Mouse (Mus musculus): ENCODE measurements around the gene Oscp1. TPM values are rescaled to one million over a fixed set of nuclear protein-coding genes. Genes with fewer than 3 reads are reported as not detected.
A peak's percentile ranks its signal among the peaks of the same experiment; 100 is the strongest.

The Oscp1 gene
- polyA plus RNA-seq, 1 experiment from 2014 or later: 13.3 TPM

GRCm38 (mm10) chr4:126123309-126124040, 65.1 kb downstream of the Oscp1 start:
- ATAC-seq (ENCODE audit: insufficient number of reproducible peaks, insufficient read depth, low FRiP score, low read depth): no peak
- 82% methylated on average over 10 of the region's 10 CpGs for WGBS
- H3K27ac ChIP-seq (ENCODE audit: low read length): no peak overlapping the region

GRCm38 (mm10) chr4:126130502-126130901, 72.1 kb downstream of the Oscp1 start:
- H3K9me3 ChIP-seq (ENCODE audit: control insufficient read depth, low read depth, low read length): no peaks in the 10 kb centered on the region
- H3K27ac ChIP-seq (ENCODE audit: low read length): peak overlapping the region; percentile 87
- ATAC-seq (ENCODE audit: insufficient number of reproducible peaks, insufficient read depth, low FRiP score, low read depth): peak; percentile 47; the same call in 1 of the 2 replicates
- H3K36me3 ChIP-seq (ENCODE audit: control insufficient read depth, insufficient read depth, low read length): peaks cover 30% of the 10 kb centered on the region
- H3K4me1 ChIP-seq (ENCODE audit: control insufficient read depth, insufficient read depth, low read length): peaks cover 32% of the 10 kb centered on the region
- H3K4me2 ChIP-seq (replicated peaks; ENCODE audit: low read depth, low read length): 0 out of 2 replicates have a peak overlapping the region, but pooled peaks have one; percentile 8
- no peak overlapping the region for H3K4me3 ChIP-seq (ENCODE audit: low read depth, low read length)
- H3K27me3 ChIP-seq (ENCODE audit: control insufficient read depth, insufficient read depth, low read length): no peaks in the 10 kb centered on the region
- no peak overlapping the region for H3K9ac ChIP-seq (replicated peaks; ENCODE audit: low read depth, low read length)
- 26% methylated on average over 11 of the region's 11 CpGs for WGBS

More at GRCm38 (mm10) chr4:126123309-126124040, 65.1 kb downstream of the Oscp1 start:
- H3K36me3 ChIP-seq (ENCODE audit: control insufficient read depth, insufficient read depth, low read length): peaks cover 20% of the 10 kb centered on the region
- H3K4me2 ChIP-seq (replicated peaks; ENCODE audit: low read depth, low read length): no peak overlapping the region
- no peak overlapping the region for H3K4me3 ChIP-seq (ENCODE audit: low read depth, low read length)
- no peaks in the 10 kb centered on the region for H3K4me1 ChIP-seq (ENCODE audit: control insufficient read depth, insufficient read depth, low read length)
- no peak overlapping the region for H3K9ac ChIP-seq (replicated peaks; ENCODE audit: low read depth, low read length)
- H3K9me3 ChIP-seq (ENCODE audit: control insufficient read depth, low read depth, low read length): no peaks in the 10 kb centered on the region
- no peaks in the 10 kb centered on the region for H3K27me3 ChIP-seq (ENCODE audit: control insufficient read depth, insufficient read depth, low read length)

GRCm38 (mm10) chr4:126131290-126132121, 73.1 kb downstream of the Oscp1 start:
- peaks cover 23% of the 10 kb centered on the region for H3K36me3 ChIP-seq (ENCODE audit: control insufficient read depth, insufficient read depth, low read length)
- H3K27ac ChIP-seq (ENCODE audit: low read length): peak overlapping the region; percentile 87
- H3K9me3 ChIP-seq (ENCODE audit: control insufficient read depth, low read depth, low read length): no peaks in the 10 kb centered on the region
- no peak overlapping the region for H3K4me2 ChIP-seq (replicated peaks; ENCODE audit: low read depth, low read length)
- H3K27me3 ChIP-seq (ENCODE audit: control insufficient read depth, insufficient read depth, low read length): no peaks in the 10 kb centered on the region
- no peak overlapping the region for H3K4me3 ChIP-seq (ENCODE audit: low read depth, low read length)
- H3K9ac ChIP-seq (replicated peaks; ENCODE audit: low read depth, low read length): no peak overlapping the region
- ATAC-seq (ENCODE audit: insufficient number of reproducible peaks, insufficient read depth, low FRiP score, low read depth): no peak
- peaks cover 32% of the 10 kb centered on the region for H3K4me1 ChIP-seq (ENCODE audit: control insufficient read depth, insufficient read depth, low read length)
- WGBS: 54% methylated on average over 10 of the region's 10 CpGs

GRCm38 (mm10) chr4:126132636-126133264, 74.4 kb downstream of the Oscp1 start:
- H3K27me3 ChIP-seq (ENCODE audit: control insufficient read depth, insufficient read depth, low read length): no peaks in the 10 kb centered on the region
- peaks cover 30% of the 10 kb centered on the region for H3K36me3 ChIP-seq (ENCODE audit: control insufficient read depth, insufficient read depth, low read length)
- no peak overlapping the region; the same call in 1 of the 2 replicates for H3K9ac ChIP-seq (replicated peaks; ENCODE audit: low read depth, low read length)
- no peak overlapping the region for H3K4me3 ChIP-seq (ENCODE audit: low read depth, low read length)
- peaks cover 32% of the 10 kb centered on the region for H3K4me1 ChIP-seq (ENCODE audit: control insufficient read depth, insufficient read depth, low read length)
- no peak overlapping the region for H3K4me2 ChIP-seq (replicated peaks; ENCODE audit: low read depth, low read length)
- no peaks in the 10 kb centered on the region for H3K9me3 ChIP-seq (ENCODE audit: control insufficient read depth, low read depth, low read length)
- ATAC-seq (ENCODE audit: insufficient number of reproducible peaks, insufficient read depth, low FRiP score, low read depth): no peak
- WGBS: 78% methylated on average over 6 of the region's 6 CpGs
- no peak overlapping the region; the same call in 1 of the 2 replicates for H3K27ac ChIP-seq (ENCODE audit: low read length)

- peaks cover 33% of the 10 kb centered on the region for H3K36me3 ChIP-seq (ENCODE audit: control insufficient read depth, insufficient read depth, low read length)
- H3K27ac ChIP-seq (ENCODE audit: low read length): no peak overlapping the region
- ATAC-seq (ENCODE audit: insufficient number of reproducible peaks, insufficient read depth, low FRiP score, low read depth): no peak
- no peak overlapping the region for H3K9ac ChIP-seq (replicated peaks; ENCODE audit: low read depth, low read length)
- H3K4me2 ChIP-seq (replicated peaks; ENCODE audit: low read depth, low read length): no peak overlapping the region
- H3K27me3 ChIP-seq (ENCODE audit: control insufficient read depth, insufficient read depth, low read length): no peaks in the 10 kb centered on the region
- H3K4me1 ChIP-seq (ENCODE audit: control insufficient read depth, insufficient read depth, low read length): peaks cover 32% of the 10 kb centered on the region
- H3K4me3 ChIP-seq (ENCODE audit: low read depth, low read length): no peak overlapping the region
- no peaks in the 10 kb centered on the region for H3K9me3 ChIP-seq (ENCODE audit: control insufficient read depth, low read depth, low read length)
- WGBS: 88% methylated on average over 4 of the region's 4 CpGs
Measured at GRCm38 (mm10) chr4:126134236-126134635, 75.9 kb downstream of the Oscp1 start.

- 89% methylated on average over 4 of the region's 4 CpGs for WGBS
- peaks cover 32% of the 10 kb centered on the region for H3K4me1 ChIP-seq (ENCODE audit: control insufficient read depth, insufficient read depth, low read length)
- no peaks in the 10 kb centered on the region for H3K27me3 ChIP-seq (ENCODE audit: control insufficient read depth, insufficient read depth, low read length)
- H3K27ac ChIP-seq (ENCODE audit: low read length): no peak overlapping the region
- H3K36me3 ChIP-seq (ENCODE audit: control insufficient read depth, insufficient read depth, low read length): peaks cover 30% of the 10 kb centered on the region
- no peaks in the 10 kb centered on the region for H3K9me3 ChIP-seq (ENCODE audit: control insufficient read depth, low read depth, low read length)
- H3K9ac ChIP-seq (replicated peaks; ENCODE audit: low read depth, low read length): no peak overlapping the region
- ATAC-seq (ENCODE audit: insufficient number of reproducible peaks, insufficient read depth, low FRiP score, low read depth): no peak
- H3K4me3 ChIP-seq (ENCODE audit: low read depth, low read length): no peak overlapping the region
- H3K4me2 ChIP-seq (replicated peaks; ENCODE audit: low read depth, low read length): no peak overlapping the region
Measured at GRCm38 (mm10) chr4:126134639-126135038, 76.3 kb downstream of the Oscp1 start.

GRCm38 (mm10) chr4:126137773-126138172, 79.4 kb downstream of the Oscp1 start:
- WGBS: 86% methylated on average over 4 of the region's 4 CpGs
- H3K4me3 ChIP-seq (ENCODE audit: low read depth, low read length): no peak overlapping the region
- no peak for ATAC-seq (ENCODE audit: insufficient number of reproducible peaks, insufficient read depth, low FRiP score, low read depth)

GRCm38 (mm10) chr4:126141021-126141420, 82.7 kb downstream of the Oscp1 start:
- Histone ChIP-seq H3K27ac (ENCODE audit: low read length) (no peak overlapping the region), H3K36me3 (ENCODE audit: control insufficient read depth, insufficient read depth, low read length) (peaks cover 24% of the 10 kb centered on the region), H3K27me3 (ENCODE audit: control insufficient read depth, insufficient read depth, low read length) (no peaks in the 10 kb centered on the region), H3K4me3 (ENCODE audit: low read depth, low read length) (no peak overlapping the region), H3K9ac (replicated peaks; ENCODE audit: low read depth, low read length) (no peak overlapping the region), H3K4me2 (replicated peaks; ENCODE audit: low read depth, low read length) (no peak overlapping the region), H3K4me1 (ENCODE audit: control insufficient read depth, insufficient read depth, low read length) (no peaks in the 10 kb centered on the region), H3K9me3 (ENCODE audit: control insufficient read depth, low read depth, low read length) (no peaks in the 10 kb centered on the region)
- 74% methylated on average over 5 of the region's 5 CpGs for WGBS
- ATAC-seq (ENCODE audit: insufficient number of reproducible peaks, insufficient read depth, low FRiP score, low read depth): no peak

More at GRCm38 (mm10) chr4:126137773-126138172, 79.4 kb downstream of the Oscp1 start:
- Histone ChIP-seq H3K9me3 (ENCODE audit: control insufficient read depth, low read depth, low read length) (no peaks in the 10 kb centered on the region), H3K36me3 (ENCODE audit: control insufficient read depth, insufficient read depth, low read length) (peaks cover 34% of the 10 kb centered on the region), H3K9ac (replicated peaks; ENCODE audit: low read depth, low read length) (no peak overlapping the region), H3K27me3 (ENCODE audit: control insufficient read depth, insufficient read depth, low read length) (no peaks in the 10 kb centered on the region), H3K4me2 (replicated peaks; ENCODE audit: low read depth, low read length) (no peak overlapping the region), H3K4me1 (ENCODE audit: control insufficient read depth, insufficient read depth, low read length) (peaks cover 4% of the 10 kb centered on the region; the same call in 1 of the 2 replicates), H3K27ac (ENCODE audit: low read length) (no peak overlapping the region)

All from stomach, embryonic 14.5 days (tissue).